Mouse (Mus musculus) urinary bladder, postnatal 14 days (tissue): ENCODE data around the gene Fto.
A peak's percentile ranks its signal among the peaks of the same experiment; 100 is the strongest.

Experiments used
- DNase-seq: peaks from one replicate; pipeline ENCODE4 v3.0.0; 2021; ENCODE audit warnings: low spot score

Gene Fto

DNA sequence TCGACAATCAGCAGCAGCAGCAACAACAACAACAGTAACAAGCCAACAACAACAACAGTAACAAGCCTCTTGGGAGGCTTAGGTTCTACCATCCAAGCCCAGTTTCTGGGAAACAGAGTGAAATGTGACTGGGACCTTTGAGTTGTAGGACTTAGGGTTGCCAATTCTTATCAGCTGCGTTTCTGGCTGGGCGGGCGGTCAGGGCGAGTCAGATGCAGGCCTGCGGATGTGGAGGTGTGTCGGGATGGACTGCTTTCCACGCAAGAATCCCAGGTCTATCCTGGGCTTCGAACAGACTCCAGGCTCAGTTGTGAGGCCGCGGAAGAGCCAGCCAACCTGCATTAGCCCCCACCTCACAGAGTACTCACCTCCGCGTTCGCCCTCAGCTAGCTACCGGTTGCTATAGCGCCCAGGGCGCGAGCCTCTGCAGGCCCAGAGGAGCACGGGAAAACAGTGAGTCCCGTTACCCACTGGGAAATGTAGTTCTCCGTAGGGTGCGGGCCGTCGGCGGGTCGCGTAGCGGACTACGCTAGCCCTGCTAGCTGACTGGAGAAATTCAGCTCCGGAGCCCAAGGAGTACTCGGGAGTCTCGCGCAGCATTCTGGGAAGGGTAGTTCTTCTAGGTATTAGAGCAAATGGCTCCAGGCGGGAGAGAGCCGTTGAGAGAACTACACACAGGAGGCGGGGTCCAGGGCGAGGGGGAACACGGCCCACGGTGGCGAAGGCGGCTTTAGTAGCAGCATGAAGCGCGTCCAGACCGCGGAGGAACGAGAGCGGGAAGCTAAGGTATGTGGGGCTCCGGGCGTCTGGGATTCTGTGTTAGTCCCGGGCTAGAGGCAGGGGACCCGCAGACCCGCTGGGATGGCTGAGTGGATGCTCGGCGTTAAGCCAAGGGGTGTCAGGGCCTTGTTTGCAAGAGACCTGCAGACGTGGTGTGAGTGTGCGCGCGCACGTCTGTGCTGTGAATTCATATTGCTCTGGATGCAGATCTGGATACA lies at the start of gene Fto, which contains the start of gene Rpgrip1l:
Fto (plus strand) TSS at position 691 of the 998 bp plus-strand sequence.
Rpgrip1l (minus strand) TSS at position 428 of the 998 bp plus-strand sequence.
- peak; percentile 97 for DNase-seq

DNA sequence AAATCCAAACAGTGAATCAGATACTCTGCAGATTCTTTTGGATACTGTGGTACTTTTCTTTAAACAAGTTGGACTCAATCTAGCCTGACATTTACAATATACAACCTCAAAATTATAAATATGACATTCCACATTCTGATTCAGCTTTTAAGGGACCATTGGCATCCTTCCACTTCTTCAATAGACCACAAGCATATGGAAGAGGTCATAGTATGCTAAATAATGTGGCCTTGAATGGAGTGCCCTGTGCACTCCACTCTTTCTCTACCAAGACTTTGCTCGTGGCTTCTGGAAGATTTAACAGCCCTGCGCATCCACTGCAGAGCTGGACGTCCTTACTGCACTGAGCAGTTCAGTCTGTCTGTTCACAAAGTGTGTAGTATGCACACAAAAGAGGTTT lies 49.4 kb upstream of the Fto start:
- no peak for DNase-seq

DNA sequence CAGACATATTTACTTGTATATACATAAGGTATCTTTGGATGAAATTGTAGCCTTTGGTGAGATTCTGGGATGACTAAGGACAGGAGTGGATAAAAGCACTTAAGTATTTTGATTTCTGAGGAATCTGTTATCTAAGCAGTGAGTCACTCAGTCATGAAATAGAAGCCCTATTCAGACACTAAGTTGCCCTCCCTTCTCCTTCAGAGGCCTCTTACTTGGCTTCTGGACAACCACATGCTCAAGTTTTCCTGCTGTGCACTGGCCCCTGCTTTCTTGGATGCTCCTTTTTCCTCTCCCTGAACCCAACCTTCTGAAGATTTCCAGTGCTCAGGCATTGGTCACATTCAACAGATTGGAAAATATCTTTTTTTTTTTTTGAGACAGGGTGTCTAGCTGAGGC lies 48.8 kb upstream of the Fto start:
- no peak for DNase-seq

- no peak for DNase-seq
These were observed 43.9 kb upstream of the Fto start for GRCm38 (mm10) chr8:91269374-91269958.

- DNase-seq: no peak
These were observed 39.8 kb upstream of the Fto start for GRCm38 (mm10) chr8:91273493-91273892.

GRCm38 (mm10) chr8:91276337-91276736 lies 37.0 kb upstream of the Fto start:
- no peak for DNase-seq

GRCm38 (mm10) chr8:91278060-91278459 lies 35.3 kb upstream of the Fto start:
- no peak for DNase-seq

- peak; percentile 26 for DNase-seq
These were observed 32.7 kb upstream of the Fto start for GRCm38 (mm10) chr8:91280467-91281212.

- no peak for DNase-seq
These were observed 31.8 kb upstream of the Fto start for GRCm38 (mm10) chr8:91281545-91281944.

- no peak for DNase-seq
These were observed 30.7 kb upstream of the Fto start for GRCm38 (mm10) chr8:91282655-91283054.

DNA sequence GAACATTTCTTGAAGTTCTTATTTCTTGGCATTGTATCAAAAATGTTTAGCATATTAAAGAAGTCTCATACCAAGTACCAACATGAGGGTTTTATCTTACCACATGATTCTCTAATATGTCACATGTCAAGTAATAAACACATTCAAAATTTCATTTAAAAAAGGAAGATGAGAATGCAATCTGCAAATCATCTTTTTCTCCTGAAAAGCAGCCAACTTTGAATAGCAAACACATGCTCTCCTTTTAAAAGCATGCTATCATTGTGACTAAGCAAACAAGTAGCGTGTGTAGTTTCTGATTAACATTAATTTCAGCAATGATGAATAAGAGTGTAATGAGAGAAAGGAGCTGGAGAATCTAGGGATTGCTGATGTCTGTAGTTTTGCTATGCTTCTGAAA lies 29.5 kb upstream of the Fto start:
- no peak for DNase-seq

GRCm38 (mm10) chr8:91286237-91286636 lies 27.1 kb upstream of the Fto start:
- no peak for DNase-seq

DNA sequence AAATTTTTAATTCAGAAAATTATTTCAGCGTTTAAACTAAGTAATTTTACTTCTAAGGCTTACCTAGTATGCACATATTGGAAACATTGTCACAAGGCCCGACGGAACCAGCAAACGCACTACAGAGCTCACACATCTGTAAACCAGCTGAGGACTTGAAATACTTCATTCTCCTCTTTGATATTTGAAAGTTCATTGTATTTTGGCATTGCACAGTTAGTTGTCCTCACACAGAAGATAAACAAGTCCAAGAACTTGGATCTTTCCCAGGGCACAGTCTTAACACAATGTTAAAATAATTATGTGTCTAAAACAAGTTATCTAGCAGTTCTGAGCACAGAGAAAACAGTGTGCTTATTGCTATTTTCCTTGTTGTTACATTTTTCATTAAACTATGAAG lies 22.7 kb upstream of the Fto start:
- no peak for DNase-seq

DNA sequence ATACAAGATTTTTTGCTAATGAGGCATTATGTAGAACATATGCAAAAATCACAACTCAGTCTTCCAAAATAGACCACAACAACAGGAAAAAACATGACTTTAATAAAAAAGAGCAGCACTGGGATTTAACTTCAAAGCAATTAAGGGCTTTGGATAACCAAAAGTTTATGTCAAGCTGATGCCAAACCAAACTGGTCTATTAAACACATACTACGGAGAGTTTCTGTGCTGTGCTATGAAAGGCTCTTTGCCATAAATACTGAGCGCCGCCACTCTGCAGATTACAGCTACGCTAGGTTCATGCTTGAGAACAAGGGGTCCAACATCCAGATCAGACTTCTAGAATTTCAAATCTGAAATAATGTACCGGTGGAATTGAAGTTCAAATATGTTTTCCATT lies 17.5 kb upstream of the Fto start:
- no peak for DNase-seq

GRCm38 (mm10) chr8:91298672-91299071 lies 14.7 kb upstream of the Fto start:
- DNase-seq: no peak

DNA sequence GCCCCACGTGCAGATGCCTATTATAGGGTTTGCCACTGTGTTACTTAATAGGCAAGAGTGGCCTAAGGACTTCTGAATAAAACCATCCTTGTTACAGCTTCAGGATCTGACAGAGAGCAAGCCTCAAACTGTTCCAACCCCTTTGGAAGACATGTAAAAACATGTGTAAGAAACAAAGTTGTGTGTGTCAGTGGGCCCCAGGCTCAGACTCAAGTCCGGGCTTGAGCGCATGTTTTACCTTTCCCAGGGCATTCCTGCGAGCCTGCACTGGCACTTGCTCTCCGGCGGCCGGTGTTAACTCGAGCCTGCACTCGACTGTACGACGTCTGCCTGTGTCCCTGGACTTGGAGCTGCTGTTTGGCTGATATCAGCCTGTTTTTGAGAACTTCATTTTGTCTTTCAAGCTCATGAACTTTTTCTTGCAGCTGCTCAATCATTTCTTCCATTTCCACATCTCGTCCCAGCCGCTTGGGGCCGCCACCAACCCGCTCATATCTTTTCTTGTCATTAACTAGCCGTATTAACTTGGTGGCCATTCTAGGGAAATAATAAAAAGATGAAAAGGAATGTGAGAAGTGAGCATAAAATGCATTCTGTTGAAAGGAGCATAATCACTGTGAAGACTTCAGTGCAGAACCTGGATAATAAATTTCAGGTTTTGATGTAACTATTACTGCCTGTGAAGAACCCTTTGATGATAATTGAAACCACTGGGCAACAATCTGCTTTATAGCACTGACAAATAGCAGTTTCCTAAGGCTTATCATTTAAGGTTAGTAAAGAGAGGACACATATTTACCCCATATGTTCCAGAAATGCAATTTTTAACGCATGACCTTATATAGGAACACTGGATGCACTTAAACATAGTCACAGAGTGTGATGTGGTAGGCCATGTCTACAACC lies 8.6 kb upstream of the Fto start:
- DNase-seq: peak; percentile 81

GRCm38 (mm10) chr8:91312342-91312741 lies 983 bp upstream of the Fto start:
- DNase-seq: no peak

- no peak for DNase-seq
These were observed 4.4 kb downstream of the Fto start for GRCm38 (mm10) chr8:91317567-91318227.

DNA sequence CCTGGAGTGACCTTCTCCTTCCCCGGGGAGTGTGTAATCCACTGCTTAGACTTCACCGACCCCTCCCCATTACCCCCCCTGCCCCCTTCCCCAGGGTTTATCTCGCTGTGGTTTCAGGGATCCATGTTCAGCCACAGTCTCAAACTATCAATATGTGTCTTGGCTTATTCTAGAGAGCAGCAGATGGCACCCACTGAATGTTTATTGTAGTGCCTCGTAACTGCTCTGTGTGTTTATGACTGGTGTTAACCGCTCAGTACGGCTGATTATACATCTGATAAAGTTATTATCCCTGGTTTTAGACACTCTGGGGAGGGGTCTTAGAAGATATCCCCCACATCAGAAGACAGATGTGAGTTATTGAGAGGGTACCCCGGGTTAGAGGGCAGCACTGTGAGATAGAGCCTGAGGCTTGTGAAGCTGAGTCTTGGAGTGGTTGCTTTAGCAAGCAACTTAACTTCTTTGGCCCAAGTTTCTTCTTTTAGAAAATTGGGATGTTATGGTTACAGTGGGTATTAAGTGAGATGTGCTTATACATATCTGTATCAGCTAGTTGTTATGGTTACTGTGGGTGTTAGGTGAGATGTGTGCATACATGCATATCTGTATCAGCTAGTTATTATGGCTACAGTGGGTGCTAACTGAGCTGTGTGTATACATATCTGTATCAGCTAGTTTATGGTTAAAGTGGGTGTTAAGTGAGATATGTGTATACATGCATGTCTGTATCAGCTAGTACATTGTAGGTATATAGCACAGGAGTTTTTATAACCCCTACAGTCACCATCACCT lies 5.8 kb downstream of the Fto start:
- DNase-seq: no peak

GRCm38 (mm10) chr8:91323511-91323910 lies 10.2 kb downstream of the Fto start:
- no peak for DNase-seq
